Mouse (Mus musculus) heart, adult 9 months (tissue): ENCODE measurements around the gene Arfgef3.

Experiments used
- DNase-seq, 2 experiments: peaks; one replicate each; pipeline ENCODE4 v3.0.0; 2022; ENCODE audit warnings: low spot score in 2 of 2

The Arfgef3 gene

GRCm38 (mm10) chr10:18743286-18744142 is at the start of gene Arfgef3:
TSS of gene Arfgef3 (minus strand) at chr10:18743949.
- peak; percentile 7 to 9 for DNase-seq

- DNase-seq, result no peak
Observed at GRCm38 (mm10) chr10:18790063-18790462, 46.3 kb upstream of the Arfgef3 start.

- no peak for DNase-seq
Observed at GRCm38 (mm10) chr10:18788601-18789000, 44.9 kb upstream of the Arfgef3 start.

GRCm38 (mm10) chr10:18786693-18787092 is 42.9 kb upstream of the Arfgef3 start, which contains the start of gene Gm4922:
TSS of gene Gm4922 (minus strand) at chr10:18786793.
- no peak for DNase-seq

- DNase-seq, result no peak
Observed at GRCm38 (mm10) chr10:18777546-18777945, 33.8 kb upstream of the Arfgef3 start.

GRCm38 (mm10) chr10:18772537-18773179 is 28.9 kb upstream of the Arfgef3 start:
- peak in 1 of 2 experiments; percentile 8 for DNase-seq

- no peak for DNase-seq
Observed at GRCm38 (mm10) chr10:18769909-18770308, 26.2 kb upstream of the Arfgef3 start.

GRCm38 (mm10) chr10:18760241-18760640 is 16.5 kb upstream of the Arfgef3 start:
- DNase-seq, result no peak

- no peak for DNase-seq
Observed at GRCm38 (mm10) chr10:18750057-18750456, 6.3 kb upstream of the Arfgef3 start.

- no peak for DNase-seq
Observed at GRCm38 (mm10) chr10:18742086-18742485, 1.7 kb downstream of the Arfgef3 start.

GRCm38 (mm10) chr10:18741024-18741423 is 2.7 kb downstream of the Arfgef3 start:
- no peak for DNase-seq

- DNase-seq, result no peak
Observed at GRCm38 (mm10) chr10:18728548-18728947, 15.2 kb downstream of the Arfgef3 start.

- DNase-seq, result no peak
Observed at GRCm38 (mm10) chr10:18711436-18711835, 32.3 kb downstream of the Arfgef3 start.

- no peak for DNase-seq
Observed at GRCm38 (mm10) chr10:18710949-18711348, 32.8 kb downstream of the Arfgef3 start.

- DNase-seq, result no peak
Observed at GRCm38 (mm10) chr10:18709836-18710235, 33.9 kb downstream of the Arfgef3 start.

- no peak for DNase-seq
Observed at GRCm38 (mm10) chr10:18708641-18709040, 35.1 kb downstream of the Arfgef3 start.

- DNase-seq, result no peak
Observed at GRCm38 (mm10) chr10:18704393-18705120, 39.2 kb downstream of the Arfgef3 start.

- no peak for DNase-seq
Observed at GRCm38 (mm10) chr10:18701517-18701916, 42.2 kb downstream of the Arfgef3 start.

- peak in 1 of 2 experiments; percentile 10 for DNase-seq
Observed at GRCm38 (mm10) chr10:18700117-18700516, 43.6 kb downstream of the Arfgef3 start.

GRCm38 (mm10) chr10:18699151-18699550 is 44.6 kb downstream of the Arfgef3 start:
- DNase-seq, result no peak

GRCm38 (mm10) chr10:18696461-18696860 is 47.3 kb downstream of the Arfgef3 start:
- DNase-seq, result no peak

- DNase-seq, result peak in 1 of 2 experiments; percentile 13
Observed at GRCm38 (mm10) chr10:18688234-18688633, 55.5 kb downstream of the Arfgef3 start.
